Mouse (Mus musculus) erythroblast, adult 5-6 weeks (primary cell): ENCODE data around the gene Gm2174. TPM values are rescaled to one million over a fixed set of nuclear protein-coding genes. Genes with fewer than 3 reads are reported as not detected.

Experiments
- ATAC-seq: replicated peaks from 2 replicates; pipeline ENCODE4 v1.8.0; 2016; ENCODE audit warnings: moderate number of reproducible peaks, mild to moderate bottlenecking, moderate TSS enrichment, inconsistent platforms; ENCODE audit not compliant: poor library complexity, low FRiP score, severe bottlenecking
- total RNA-seq, 2 experiments: library from RNA; stranded (forward) in 1 of 2; stranded (reverse) in 1 of 2; fragments of 150-400 nt in 1 of 2; fragments of 200-764, 138-1000 nt in 1 of 2; gene quantifications; 2 replicates each; pipeline versions ENCODE4 v1.2.3 to v1.2.4; 2015 to 2017; ENCODE audit warnings: low replicate concordance in 2 of 2

The Gm2174 gene
- total RNA-seq (2015; ENCODE audit: low replicate concordance) (not detected in 2 replicates), total RNA-seq (2017; ENCODE audit: low replicate concordance) (12.1 TPM in 1 of 2 replicates, not detected in the other)

DNA sequence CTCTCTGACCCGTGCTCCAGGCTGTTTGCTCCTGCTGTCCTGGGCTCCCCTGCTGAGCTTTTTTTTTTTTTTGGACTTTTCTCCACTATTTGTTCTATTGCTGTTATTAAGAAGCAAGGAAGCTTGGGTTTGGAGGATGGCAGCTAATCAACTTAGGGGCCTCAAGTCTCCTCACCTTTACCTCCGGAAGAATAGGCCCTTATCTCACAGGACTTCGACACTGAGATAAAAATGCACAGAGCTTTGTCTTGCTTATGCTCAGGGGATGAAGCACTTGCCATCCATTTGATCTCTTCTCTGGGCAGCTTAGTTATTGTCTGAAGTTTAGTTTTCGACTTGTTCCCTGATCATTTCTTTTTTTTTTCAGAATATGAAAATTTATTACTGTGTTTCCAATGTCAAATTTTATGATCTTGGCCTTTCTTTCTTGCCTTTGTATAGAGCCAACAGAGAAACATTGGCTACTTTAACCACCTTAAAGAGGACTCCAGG, at the start of gene Gm2174:
Gm2174 (plus strand) TSS at position 442 of the 492 bp plus-strand sequence.
- ATAC-seq: no peak

DNA sequence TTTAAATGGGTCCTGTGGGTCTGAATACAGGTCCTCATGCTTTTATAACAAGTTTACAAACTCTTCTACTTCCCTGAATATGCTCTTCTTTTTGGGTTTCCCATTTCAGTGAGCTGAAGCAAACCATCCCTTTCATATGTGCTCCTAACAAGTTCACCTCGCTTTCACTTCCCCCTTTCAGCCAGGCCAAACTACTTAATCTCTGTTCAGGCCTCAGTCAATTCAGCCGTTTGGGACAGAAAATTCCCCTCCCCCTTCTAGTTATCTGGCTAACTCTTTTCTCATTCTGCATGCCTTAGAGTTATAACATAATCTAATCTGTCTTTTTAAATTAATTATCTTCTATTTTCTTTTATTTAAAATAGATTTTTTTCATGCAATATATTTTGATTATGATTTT, 43.1 kb upstream of the Gm2174 start:
- no peak for ATAC-seq

DNA sequence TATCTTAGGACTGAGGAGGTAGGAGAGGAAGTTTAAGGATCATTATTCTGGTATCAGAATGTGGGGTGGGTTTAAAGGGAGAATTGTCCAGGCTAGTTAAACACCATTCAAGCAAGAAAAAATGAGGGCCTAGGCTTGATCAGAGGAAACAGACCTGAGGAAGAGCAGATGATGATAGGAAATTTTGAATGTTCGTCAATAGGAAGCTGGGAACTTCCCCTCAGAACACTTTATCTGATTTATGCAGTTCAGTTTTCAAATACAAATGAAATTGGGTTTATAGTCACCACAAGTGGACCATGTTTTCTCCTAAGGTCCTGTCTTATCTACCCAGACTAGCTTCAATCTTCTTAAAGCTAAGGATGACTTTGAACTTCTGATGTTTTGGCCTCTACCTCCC, 42.3 kb upstream of the Gm2174 start:
- ATAC-seq: no peak

- ATAC-seq: no peak
Measured at GRCm38 (mm10) chrX:56406128-56406527, 41.6 kb upstream of the Gm2174 start.

DNA sequence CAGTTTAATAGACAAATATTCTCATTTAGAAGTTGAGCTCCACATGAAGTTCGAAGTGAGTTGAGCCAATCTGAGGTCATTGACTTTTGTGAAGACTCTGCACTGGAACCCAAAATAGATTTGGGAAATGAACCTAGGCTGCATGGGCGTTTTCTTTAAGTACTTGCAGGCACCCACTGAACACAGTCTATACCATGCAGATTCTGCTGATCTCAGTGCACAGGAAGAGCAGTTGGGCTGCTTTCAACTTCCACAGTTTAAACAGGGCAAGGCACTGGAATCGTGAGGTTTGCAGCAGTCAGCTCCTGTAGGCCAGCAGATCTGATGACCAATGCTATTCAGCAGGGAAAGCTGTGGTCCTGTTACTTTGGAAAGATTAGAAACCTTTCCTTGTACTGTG, 31.5 kb upstream of the Gm2174 start:
- ATAC-seq: no peak

DNA sequence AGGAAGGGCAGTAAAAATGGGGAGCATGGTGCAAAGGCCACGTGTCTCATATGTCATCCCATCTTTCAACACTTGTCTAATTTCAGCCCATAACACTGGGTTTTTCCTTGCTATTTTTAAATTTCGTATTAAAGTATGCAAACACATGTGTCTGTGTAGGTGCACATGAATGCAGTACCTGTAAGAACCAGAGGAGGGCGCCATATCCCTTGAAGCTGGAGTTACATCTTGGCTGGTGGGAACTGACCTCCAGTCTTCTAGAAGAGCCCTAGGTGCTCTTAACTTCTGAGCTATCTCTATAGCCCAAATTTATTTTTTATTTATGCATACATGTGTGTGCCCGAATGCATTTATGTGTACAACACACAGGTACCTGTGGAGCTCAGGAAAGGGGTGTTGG, 30.2 kb upstream of the Gm2174 start:
- no peak for ATAC-seq

DNA sequence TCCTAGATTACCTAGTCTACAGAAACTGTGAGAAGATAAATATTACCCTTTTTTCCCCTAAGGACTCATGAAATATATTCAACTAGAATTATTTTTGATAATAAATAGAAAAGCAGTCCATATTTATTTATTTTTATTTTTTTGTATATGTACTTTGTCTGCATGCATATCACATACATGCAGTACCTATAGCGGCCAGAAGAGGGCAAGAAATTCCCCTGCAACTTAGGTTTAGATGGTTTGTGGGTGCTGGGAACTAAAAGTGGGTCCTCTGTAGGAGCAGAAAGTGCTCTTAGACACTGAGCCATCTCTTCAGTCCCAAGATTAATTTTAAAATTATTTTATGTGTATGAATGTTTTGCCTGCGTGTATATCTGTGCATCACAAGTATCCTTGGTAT, 17.2 kb upstream of the Gm2174 start:
- no peak for ATAC-seq

GRCm38 (mm10) chrX:56435758-56436283, 11.9 kb upstream of the Gm2174 start:
- ATAC-seq: no peak

GRCm38 (mm10) chrX:56446487-56447428, 1.0 kb upstream of the Gm2174 start:
- peak; percentile 94 for ATAC-seq

GRCm38 (mm10) chrX:56454671-56455371, 7.1 kb downstream of the Gm2174 start, which contains the start of gene Ints6l:
Ints6l (plus strand) TSS chrX:56454857.
- ATAC-seq: peak; percentile 89

DNA sequence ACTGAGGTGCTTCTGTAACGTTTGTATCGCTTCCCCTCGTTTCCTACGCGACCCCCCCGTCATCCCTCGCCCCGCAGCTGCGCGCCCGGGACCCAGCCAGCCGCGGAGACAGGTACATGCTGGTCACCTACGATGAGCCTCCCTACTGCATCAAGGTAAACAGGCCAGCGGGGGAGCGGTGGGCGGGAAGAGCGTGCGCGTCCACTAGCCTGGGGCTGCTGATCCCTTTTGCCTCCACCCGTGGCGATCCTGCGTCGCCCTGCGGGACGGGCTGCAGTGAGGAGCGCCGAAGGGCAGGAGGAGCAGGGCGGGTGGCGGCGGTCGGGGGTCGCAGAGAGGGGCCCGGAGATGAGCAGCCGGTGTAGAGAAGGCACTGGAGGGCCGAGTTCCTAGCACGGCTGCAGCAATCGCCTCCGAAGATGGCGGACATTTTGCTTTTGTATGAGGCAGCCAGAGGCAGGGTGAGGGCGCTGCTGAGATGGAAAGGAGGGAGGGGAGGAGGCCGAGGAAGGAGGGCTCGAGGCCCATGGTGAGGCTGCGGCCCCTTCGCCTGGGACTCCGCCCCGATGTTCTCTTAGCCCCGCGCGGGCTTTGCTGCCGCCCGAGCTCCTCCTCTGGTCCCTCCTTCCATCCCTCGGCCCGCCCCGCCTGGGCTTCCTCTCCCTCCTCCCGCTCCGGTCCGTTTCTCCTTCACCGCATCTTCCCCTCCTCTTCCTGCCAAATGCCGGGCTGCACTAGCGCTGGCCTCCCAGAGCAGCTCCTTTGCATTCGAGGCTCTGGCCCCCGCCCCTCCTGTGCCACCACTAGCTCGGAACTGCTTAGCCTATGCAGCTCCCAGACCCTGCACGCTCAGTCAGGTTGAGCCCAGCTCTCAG, 7.8 kb downstream of the Gm2174 start:
- peak; percentile 88 for ATAC-seq

DNA sequence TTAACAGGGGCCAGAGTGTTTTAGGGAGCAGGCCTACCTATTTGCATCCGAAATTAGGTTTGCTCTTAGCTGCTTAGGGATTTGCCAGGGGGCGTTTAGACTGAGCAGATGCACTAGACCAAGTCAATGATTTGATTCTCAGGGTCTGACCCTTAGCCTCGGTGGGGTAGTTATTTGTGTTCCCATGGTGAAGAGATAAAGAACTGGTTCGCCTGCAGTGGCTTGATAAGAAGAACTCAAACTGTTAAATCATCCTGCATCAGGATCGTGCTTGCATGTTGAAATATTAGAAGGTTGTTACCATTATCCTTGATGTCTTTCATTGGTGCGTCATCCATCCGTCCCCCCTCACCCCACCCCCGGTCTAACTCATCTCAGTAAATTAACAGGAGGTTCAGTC, 8.6 kb downstream of the Gm2174 start:
- peak; percentile 39 for ATAC-seq

GRCm38 (mm10) chrX:56462020-56462933, 14.5 kb downstream of the Gm2174 start:
- ATAC-seq: no peak

DNA sequence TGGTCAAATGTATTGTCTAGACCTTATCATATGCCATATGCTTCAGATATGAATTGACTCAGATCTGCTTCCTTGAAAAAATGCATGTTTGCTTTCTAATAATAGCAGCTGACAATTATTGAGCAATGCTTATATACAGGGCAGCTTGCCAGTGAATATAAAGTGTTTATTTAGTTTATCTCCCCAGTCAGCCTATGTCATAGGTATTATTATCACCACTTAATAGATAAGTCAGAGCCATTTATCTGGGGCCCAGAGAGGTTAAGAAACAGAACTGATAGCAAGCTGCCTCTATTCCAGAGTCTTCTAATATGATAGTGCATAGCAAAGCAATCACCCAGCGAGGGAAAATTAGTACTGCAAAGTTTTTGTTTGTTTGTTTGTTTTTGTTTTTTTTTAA, 17.1 kb downstream of the Gm2174 start:
- ATAC-seq: no peak

DNA sequence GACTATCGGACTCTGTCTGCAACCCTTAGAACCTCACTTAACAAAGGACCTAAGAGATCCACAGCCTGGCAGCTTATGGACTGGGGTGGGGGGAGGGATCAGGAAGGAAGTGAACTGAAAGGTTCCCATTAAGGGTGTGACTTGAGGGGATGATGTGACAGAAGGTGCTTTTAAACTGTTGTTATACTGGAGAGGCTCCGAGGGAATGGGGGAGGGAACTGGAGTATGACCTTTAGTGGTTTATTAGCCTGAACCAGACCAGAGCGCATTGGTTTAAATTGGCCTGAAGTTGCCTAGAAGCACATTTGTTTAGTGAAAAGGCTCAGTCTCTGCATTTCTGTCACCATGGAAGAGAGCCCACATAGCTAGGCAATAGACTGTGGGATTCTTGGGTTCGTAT, 19.9 kb downstream of the Gm2174 start:
- no peak for ATAC-seq

- ATAC-seq: no peak
Measured at GRCm38 (mm10) chrX:56468422-56468821, 20.7 kb downstream of the Gm2174 start.

GRCm38 (mm10) chrX:56474035-56474434, 26.3 kb downstream of the Gm2174 start:
- ATAC-seq: no peak

DNA sequence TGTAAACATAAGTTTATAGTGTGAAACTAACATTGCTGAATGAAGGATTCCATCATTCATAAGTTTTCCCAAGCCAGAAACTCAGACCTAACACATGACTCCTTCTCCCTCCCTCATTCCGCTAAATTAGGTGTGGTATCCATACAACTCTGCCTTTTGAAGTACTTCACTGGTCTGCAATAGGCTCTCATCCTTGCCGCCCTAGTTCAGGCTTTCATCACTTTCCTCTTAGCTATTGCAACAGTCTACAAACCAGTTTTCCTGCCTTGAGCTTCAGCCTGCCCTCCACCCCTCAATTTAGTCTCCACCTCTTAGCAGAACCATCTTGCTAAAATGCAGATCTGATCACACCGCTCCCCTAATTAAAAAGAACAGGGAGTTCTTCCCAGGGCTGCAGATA, 29.8 kb downstream of the Gm2174 start:
- ATAC-seq: no peak
